In genomic region chr6:88446063-88447002, GRCm38 (mm10) we compare ENCODE assay signal across 8 mouse cellular contexts. TPM values are rescaled to one million over a fixed set of nuclear protein-coding genes. Genes with fewer than 3 reads are reported as not detected.
A peak's percentile ranks its signal among the peaks of the same experiment; 100 is the strongest.
DNase-seq lines count a peak whose midpoint lies in the region; ATAC-seq lines count a peak whose summit lies in the region.

Eefsec (minus strand) TSS chr6:88446539.

- peak within 1 kb of the TSS; percentile 93 for H3K9ac ChIP-seq in intestine, embryonic 16.5 days (ENCODE audit: low read depth, low read length)

- H3K36me3 ChIP-seq in intestine, embryonic 16.5 days (ENCODE audit: control insufficient read depth, insufficient read depth, low read length), result no peaks in the 10 kb centered on the region

- peak; percentile 89 for DNase-seq in adrenal gland, adult 2 months
- DNase-seq in embryo, embryonic 11.5 days (ENCODE audit: low read depth, low spot score), result peak; percentile 65
- DNase-seq in gastrocnemius, postnatal 4 days (ENCODE audit: low spot score in 2 of 2), result peak; percentile 73 to 84
- DNase-seq in left cerebral cortex, postnatal 25 days (ENCODE audit: low spot score in 2 of 2), result peak; percentile 80 to 82
- DNase-seq in mesoderm, embryonic 11.5 days (ENCODE audit: low read depth, low spot score), result peak; percentile 82
- DNase-seq in right cerebral cortex, postnatal 25 days, result peak; percentile 85
- peak; percentile 71 to 80 for DNase-seq in urinary bladder, postnatal 36 days (ENCODE audit: low spot score in 2 of 2)

- H3K27me3 ChIP-seq in intestine, embryonic 16.5 days (replicated peaks; ENCODE audit: control insufficient read depth, insufficient read depth, low read length), result no peaks in the 10 kb centered on the region

- no peaks in the 10 kb centered on the region for H3K9me3 ChIP-seq in intestine, embryonic 16.5 days (ENCODE audit: control insufficient read depth, low read length)

- WGBS in intestine, embryonic 16.5 days, result 1% methylated on average over 70 of the region's 72 CpGs

- ATAC-seq in intestine, embryonic 16.5 days, result peak; percentile 92

- peak within 1 kb of the TSS; percentile 88 for H3K4me3 ChIP-seq in intestine, embryonic 16.5 days (ENCODE audit: low read length)

- peak within 1 kb of the TSS; percentile 79 for H3K4me2 ChIP-seq in intestine, embryonic 16.5 days (ENCODE audit: low read depth, low read length)

- H3K27ac ChIP-seq in intestine, embryonic 16.5 days (ENCODE audit: low read length), result peak within 1 kb of the TSS; percentile 68

- intact Hi-C loops in left cerebral cortex, postnatal 25 days (cut with DNase I), result loop anchor here (1.0 to 5.0 kb wide), 2 partner anchors 19 to 259 kb away; partner anchors contain the start of gene Ruvbl1

- H3K4me1 ChIP-seq in intestine, embryonic 16.5 days (ENCODE audit: control insufficient read depth, insufficient read depth, low read length), result peaks cover 12% of the 10 kb centered on the region

RNA-seq across cellular contexts. Expression of gene Eefsec, which starts in this region (rescaled TPM):
- total RNA-seq in adrenal gland, adult 2 months (2021), result 10 to 100 TPM; 15.4 to 17.2 TPM
- polyA plus RNA-seq in adrenal gland, adult 2 months (2012; rRNA removed), result 18.0 and 22.4 TPM in 2 replicates
- 10 to 100 TPM; 13.8 to 14.4 TPM for total RNA-seq in gastrocnemius, postnatal 4 days (2021)
- polyA plus RNA-seq in intestine, embryonic 16.5 days (2015; fragmentation: Nextera tagmentation; extraction: Ambion mirVana), result 34.4 and 40.8 TPM in 2 replicates
- total RNA-seq in left cerebral cortex, postnatal 25 days (2021), result 10 to 100 TPM; 22.3 to 24.7 TPM

Comparison
In these comparisons a context has a peak if more than half of its experiments do, and no peak if none do; other contexts are left out.
1. Peak in every context shown above with its lines: DNase-seq, ATAC-seq, H3K4me3 ChIP-seq and H3K27ac ChIP-seq.